Mouse (Mus musculus) large intestine, adult 2 months (tissue): ENCODE measurements around the gene Ptprn2. TPM values are rescaled to one million over a fixed set of nuclear protein-coding genes. Genes with fewer than 3 reads are reported as not detected.

Experiments used
- DNase-seq: peaks from one replicate; pipeline ENCODE4 v3.0.0-alpha.2; 2012; ENCODE audit warnings: low read depth, low spot score
- WGBS: fragments of 180-500 bp; shearing (Covaris S2); methylation state at CpG from one replicate; pipeline ENCODE4 v1.1.7; 2018; 5-methylcytosine and 5-hydroxymethylcytosine counted together
- polyA plus RNA-seq: library from polyadenylated mRNA; depleted of rRNA; stranded (reverse); fragments of >200 nt; gene quantifications from 2 replicates; pipeline ENCODE4 v1.2.3, GENCODE M21; 2012

The Ptprn2 gene
- polyA plus RNA-seq, 1 experiment = 11.6 TPM

DNA sequence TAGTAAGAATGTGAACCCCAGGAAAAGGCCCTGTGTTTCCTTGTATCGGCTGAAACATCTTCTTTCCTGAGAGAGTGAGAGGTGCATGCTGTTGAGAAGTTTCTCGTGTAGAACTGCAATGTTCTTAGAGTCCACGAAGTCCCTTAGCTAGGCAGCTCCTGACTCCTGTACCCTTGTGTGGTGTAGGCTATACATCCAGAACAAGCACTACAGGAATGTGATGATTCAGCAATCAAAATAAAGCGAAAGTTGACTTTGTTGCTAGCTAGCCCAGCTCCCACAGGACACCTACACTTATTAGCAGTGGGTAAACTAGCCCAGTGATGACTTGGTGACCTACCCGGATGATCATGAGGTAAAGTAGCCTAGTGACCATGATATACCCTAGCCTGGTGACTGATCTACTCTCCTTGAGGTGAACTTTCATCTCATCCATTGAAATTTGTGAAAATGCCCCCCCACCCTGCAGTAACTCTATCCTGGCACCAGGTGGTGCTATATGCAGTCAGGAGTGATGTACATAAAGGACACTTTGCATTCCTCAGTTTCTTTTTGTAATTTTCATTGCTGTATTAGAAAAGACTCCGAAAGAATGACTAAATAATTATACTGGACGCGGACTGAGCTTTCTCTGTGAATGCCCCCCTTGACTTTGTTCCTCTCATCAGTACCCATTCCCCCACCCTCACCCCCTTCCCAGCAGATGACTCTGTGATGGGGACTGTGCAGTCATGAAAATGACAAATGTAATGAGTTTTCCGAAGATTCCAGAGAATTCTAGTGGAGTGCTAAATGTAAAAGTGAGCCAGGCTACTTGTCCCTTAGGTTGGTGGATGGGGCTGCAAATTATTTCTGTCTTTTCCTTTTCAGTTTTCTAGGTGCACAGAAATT is 140.1 kb downstream of the Ptprn2 start:
- DNase-seq = no peak
- 48% methylated on average over 9 of the region's 9 CpGs for WGBS

DNA sequence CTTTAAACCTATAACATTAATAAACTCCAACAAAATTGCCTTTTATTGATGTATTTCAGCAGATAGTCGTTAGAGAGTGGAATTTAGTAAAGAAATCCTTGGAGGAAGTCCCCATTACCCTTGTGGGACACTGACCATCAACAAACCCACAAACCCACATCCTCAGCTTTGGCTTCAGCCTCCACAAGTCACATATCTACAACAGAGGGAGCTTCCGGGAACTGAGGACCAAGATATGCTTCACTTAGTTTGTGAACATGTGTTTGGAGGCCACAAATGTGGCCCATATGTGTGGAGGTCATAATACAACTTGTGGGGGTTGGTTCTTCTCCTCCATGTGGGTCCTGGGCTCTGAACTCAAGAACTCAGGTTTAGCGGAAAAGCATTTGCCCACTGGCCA is 143.5 kb downstream of the Ptprn2 start:
- no peak for DNase-seq
- 77% methylated on average over 3 of the region's 3 CpGs for WGBS

DNA sequence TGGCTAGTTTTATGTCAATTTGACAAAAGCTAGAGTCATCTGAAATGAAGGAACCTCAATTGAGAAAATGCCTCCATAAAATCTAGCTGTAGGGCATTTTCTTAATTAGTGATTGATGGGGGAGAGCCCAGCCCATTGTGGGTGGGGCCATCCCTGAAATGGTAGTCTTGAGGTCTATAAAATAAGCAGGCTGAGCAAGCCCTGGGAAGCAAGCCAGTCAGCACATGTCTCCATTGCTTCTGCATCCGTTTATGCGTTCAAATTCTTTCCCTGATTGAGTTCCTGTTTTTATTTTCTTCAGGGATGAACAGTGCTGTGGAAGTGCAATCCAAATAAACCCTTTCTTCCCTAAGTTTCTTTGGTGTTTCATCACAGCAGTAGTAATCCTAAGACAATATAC is 152.0 kb downstream of the Ptprn2 start:
- WGBS = 8% methylated on average over 2 of the region's 2 CpGs

DNA sequence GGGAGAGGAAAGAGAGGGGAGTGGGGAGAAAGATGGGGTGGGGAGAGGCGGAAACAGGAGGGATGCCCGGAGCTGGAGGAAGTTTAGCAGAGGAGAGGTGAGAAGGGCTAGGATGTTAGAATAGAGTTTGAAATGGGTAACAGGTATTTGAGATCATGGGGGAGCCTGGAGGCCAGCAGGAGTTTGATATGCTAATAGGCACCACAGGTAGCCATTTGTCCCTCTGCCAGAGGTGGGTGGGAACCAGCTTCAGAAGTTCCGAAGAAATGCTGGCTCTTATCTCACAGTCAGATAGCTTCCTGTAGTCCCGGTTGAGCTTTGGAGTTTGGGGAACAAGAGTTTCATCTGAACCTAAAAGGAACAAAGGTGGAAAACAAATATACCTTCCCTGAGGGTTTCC is 155.4 kb downstream of the Ptprn2 start:
- no peak for DNase-seq
- WGBS = 27% methylated on average over 4 of the region's 4 CpGs

More for the DNA sequence above, 152.0 kb downstream of the Ptprn2 start:
- DNase-seq = no peak

DNA sequence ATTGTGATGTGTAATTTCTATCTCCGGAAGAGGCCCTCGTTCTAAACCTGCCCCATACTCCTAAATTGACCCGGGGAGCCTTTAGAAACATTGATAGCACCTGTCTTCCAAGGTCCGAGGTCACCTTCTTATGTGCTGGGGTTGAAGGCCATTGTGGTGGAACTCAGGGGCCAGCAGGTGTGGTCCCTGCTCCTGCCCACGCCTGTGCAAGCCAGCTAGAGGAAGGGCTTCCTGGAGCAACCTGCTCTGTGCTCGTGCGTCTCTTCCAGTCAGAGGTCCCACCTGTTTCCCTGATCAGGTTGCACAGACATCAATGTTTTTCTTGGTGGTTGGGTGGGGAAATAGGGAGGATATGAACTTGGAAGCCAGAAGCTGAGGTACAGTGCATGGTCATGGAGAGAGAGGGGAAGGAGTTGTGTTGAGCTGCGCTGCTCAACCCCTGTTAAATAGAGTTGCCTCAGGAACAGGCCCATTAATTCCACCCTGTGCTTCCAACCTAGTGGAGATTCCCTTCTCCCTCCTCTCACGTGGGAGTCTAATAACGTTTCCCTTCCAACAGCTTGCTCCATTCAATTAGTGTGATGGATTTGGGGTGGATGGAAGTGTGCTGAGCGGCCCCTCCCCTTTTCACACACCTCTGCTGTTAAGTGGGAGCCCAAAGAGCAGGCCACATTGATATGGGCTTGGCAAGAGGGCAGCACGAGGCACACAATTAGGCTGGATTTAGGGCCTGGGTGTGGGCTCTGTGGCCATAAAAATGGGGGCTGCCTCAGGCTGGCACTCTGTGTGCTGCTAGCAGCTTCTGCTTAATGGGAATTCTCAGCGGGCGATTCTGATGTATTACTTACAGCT is 156.0 kb downstream of the Ptprn2 start:
- 37% methylated on average over 14 of the region's 14 CpGs for WGBS
- DNase-seq = no peak

DNA sequence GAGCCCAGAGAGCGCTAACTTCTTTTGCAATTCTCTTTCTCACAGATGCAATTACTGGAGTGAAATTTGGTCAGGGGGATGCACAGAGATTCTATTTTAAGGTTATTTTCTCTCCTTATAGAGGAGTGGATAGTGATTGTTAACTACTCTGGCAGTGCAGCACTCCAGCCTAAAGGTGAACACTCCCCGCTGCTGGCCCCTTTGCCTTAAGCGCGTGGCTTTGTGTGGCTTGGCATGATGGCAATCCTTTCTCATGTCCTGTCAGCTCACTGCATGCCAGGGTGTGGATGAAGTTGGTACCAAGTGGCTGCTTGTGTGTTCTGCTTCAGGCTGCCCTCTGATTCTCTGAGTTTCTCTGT is 156.7 kb downstream of the Ptprn2 start:
- 79% methylated on average over 4 of the region's 4 CpGs for WGBS
- no peak for DNase-seq

DNA sequence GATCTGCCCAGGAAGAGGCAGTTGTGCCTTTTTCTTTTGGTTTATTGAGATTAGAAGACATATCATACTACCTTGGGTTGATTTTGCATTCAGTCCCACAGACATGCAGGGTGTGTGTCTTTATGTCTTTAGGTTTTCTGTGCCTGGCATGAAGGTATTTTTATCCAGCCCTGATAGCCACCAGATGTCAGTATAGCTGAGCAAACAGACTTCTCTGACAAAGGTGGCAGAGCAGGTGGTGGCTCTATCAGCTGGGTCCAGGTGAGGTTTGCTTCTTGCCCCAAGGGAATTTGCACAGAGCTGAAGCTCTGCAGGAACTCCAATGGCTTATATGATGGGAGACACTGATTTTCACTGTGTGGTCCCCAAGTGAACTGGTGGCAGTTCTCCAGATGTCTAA is 161.3 kb downstream of the Ptprn2 start:
- DNase-seq = no peak

DNA sequence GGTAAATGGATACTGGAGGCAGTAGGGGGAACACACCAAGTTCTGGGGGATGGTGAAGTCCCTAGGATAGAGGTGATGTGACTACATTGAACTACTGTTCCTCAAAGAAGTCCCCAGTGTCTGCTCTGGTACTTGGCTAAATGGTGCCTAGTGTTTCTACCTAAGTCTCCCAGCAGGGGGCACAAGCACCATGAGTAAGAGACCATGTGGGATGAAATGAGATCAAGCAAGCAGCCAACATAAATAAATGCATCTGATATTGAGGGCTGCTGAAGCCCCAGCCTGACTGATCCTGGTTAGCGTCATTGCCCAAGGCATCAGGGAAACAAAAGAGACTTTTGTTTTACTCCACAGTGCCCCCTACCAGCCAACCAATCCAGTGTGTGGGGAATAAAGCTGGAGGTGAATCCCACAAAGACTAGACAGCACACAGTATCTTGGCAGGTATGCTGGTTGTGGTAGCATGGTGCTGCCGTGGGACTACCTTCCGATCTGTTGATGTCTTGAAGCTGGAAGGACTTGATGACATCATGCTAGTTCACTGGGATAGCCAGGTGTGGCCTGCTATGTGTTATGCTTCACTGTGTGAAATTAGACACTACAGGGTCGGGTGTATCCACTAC is 163.2 kb downstream of the Ptprn2 start:
- WGBS = 62% methylated on average over 4 of the region's 4 CpGs
- no peak for DNase-seq

DNA sequence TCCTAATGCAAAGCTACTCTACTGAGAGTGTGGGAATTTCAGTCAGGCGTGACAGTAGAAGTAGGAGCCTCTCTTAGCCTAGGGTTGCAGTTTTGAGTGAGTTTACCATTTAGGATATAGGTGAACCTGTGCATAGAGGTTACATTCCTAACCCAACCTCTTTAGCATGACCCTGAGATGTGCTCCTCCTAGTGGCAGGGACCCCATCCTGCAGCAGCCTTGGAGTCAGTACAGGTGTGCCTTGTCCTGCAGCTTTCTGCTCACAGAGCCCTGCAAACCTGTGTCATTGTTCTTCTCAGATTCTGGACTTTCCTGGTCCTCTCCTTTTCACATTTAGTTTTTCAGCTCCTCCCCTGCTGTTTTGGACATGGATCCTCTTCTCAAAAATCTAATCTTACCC is 168.2 kb downstream of the Ptprn2 start:
- WGBS = 84% methylated on average over 1 of the region's 1 CpGs
- DNase-seq = no peak

DNA sequence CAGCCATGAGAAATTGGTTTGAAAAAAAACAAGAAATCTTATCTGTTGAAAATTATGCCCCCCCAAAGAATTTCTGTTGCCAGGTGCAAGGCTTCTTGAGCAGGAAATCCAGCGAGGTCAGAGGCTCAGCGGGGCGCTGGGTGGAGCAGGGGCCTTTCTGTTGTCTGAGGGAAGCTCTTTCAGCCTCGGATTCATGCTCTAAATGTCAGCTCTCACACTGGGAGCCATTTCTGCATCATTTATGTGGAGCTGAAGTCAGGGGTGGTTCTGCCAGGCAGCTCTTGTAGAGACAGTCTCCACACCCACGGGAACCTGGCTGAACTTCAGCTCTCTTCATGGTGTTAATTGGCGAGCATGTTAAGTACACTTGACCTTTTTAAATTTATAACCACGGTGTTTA is 174.6 kb downstream of the Ptprn2 start:
- 9% methylated on average over 7 of the region's 7 CpGs for WGBS
- DNase-seq = no peak

DNA sequence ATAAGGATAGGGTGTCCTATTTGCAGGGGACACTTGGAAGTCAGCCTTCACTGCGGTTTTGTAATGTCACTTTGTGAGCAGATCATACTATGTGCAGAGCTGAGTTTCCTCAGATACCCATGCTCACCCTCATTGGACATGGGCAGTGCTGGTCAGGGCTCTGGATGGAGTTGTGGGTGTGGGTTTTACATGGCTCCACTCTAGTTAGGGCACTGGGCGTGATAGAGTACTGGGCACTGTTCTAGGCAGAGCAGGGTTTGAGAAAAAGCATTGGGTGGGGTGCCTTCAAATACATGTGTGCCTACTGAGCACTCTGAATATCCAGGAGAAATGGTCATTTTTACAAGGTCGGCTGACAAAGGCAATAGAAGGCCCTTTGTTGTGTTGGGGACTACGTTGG is 175.5 kb downstream of the Ptprn2 start:
- WGBS = 61% methylated on average over 4 of the region's 4 CpGs
- DNase-seq = no peak

DNA sequence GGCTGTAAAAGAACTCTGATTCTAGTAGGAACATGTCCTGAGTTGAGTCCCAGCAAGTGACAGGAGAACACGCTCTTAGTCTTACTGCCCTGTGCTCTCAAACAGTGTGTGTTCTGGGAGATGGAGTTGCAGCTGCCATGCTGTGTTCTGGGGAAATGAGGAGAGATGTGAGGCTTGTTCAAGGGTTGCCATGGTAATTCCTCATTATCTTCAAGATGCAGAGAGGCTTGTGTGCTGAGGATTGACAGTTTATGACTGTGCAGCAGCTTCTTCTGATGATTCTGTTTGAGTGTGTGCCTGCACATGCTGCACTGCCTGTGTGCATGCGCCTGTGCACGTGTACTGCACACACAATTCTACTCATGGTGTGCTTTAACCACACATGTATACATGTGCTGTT is 192.2 kb downstream of the Ptprn2 start:
- WGBS = 74% methylated on average over 3 of the region's 3 CpGs
- no peak for DNase-seq

DNA sequence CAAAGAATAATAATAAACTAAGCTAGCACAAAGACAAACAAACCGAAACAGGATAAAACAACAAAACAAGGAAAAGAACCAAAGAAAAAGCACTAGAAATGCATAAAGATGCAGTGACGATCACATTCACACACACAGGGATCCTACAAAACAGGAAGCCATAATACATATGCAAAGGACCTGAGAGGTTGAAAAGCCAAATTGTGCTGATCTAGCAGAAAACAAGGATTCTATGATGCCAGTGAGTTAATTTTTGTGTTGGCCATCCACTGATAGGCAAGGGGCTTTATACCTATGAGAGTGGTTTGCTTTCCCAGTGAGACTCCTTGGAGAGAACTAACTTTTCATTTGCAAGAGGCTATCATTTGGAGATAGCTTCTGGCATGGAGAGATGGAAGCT is 204.3 kb downstream of the Ptprn2 start:
- WGBS = 92% methylated on average over 2 of the region's 2 CpGs

DNA sequence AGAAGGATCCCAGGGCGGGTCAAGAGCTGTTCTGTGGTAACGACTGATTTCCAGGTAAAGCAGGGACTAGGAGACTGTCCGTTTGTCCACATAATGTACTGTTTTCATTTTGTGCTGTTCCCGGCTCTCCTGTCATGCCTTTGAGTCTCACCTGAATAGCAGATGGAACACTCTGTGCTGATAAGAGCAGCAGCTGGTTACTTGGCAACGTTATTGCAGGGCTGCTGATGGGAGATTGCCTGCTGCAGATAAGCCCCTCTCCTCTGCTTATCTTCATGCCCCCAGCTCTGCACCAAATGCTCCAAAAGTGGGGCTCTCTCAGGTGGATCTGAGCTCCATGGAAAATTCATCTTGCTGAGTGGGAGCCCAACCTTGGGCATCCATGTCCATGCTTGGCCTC is 224.0 kb downstream of the Ptprn2 start:
- no peak for DNase-seq
- 28% methylated on average over 5 of the region's 5 CpGs for WGBS

More for the DNA sequence above, 204.3 kb downstream of the Ptprn2 start:
- no peak for DNase-seq

DNA sequence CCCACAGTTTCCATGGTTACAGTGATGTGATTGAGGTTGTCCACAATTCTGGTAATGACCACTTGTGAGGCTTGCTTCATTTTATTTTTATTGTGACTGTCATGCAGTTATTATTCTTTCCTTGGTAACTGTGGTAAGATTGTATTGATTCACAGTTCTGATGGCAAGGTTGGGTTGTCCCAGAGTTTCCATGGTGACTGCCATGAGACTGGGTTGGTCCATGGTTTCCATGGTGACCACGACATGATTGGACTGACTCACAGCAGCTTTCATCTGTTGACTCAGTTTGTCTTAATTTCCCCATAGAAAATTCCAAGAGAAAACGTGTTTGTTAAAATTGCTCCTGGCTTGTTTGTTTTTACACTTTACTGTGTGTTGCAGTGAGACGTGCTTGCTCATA is 225.2 kb downstream of the Ptprn2 start:
- DNase-seq = no peak
- 45% methylated on average over 3 of the region's 3 CpGs for WGBS

DNA sequence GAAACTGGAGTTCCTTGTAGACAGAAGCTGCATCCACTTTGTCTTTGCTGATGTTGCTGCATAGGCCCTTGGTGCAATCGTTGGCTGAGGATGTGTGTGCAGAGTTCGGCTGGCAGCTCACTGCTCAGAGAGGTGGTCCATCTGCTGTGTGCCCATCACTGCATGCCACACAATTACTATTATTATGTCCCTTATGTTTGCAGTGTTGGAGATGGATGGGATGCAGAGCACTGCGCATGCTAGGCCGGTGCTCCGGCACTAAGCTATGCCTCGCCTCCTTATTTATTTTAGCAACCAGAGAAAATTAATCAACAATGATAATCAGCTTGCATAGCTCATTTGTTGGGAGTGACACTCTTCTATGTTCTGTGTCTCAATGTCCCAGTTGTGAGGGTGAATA is 225.6 kb downstream of the Ptprn2 start:
- 89% methylated on average over 6 of the region's 6 CpGs for WGBS

DNA sequence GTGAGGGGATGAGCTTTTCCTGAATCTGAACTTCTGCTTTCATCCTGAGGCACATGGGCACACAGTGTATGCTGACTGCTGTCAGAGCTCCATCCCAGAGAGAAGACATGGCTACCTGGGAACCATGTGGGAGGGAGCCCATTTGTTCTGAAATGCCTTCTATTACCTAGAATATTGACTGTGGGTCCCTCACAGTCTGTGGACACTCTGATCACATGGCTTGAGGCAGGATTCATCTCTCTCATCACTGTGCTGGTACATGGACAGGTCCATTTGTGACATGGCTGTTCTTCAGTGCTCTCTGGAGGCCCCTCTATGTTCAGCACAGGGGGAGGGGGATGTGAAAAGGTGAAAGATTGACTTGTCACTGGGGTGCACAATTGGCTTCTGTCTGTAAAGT is 227.6 kb downstream of the Ptprn2 start:
- DNase-seq = no peak

More for the DNA sequence above, 225.6 kb downstream of the Ptprn2 start:
- DNase-seq = no peak

DNA sequence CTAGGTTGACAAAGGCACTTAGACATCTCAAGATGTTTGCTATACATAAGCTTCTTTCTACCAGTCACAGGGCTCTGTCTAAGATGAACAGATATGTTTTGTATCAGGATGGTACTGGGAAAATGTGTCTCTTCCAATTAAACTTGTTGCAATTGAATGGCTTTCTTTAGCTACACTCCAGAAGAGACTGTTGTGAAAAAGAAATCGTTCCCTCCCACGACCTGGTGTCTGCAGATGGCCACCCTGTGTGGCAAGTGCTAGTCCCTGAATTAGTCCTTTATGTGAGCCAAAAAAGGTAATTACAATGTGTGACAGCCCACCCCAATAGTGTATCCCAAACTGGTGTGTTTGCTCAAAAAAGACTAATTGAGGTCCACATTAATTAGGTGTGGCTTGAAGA is 235.5 kb downstream of the Ptprn2 start:
- WGBS = 88% methylated on average over 2 of the region's 2 CpGs
- DNase-seq = no peak

DNA sequence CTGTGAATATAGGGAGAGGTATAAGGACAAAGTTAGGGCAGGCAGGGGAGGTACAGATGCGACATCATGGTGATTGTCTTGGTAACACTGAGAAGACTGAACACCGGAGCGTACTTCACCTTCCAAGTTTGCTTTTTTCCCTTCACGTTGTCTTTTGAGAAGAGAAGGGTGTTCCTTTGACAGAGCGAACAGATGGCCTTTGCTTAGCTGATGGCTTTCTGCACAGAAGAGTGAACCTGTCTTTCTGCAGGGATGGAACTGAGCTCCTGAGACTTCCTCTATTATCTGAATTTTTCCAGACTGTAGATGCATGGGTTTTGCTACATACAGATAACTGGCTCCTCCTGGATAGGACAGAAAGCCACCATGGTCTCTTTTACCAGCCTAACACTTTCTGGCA is 254.6 kb downstream of the Ptprn2 start:
- WGBS = 92% methylated on average over 5 of the region's 5 CpGs
- no peak for DNase-seq

DNA sequence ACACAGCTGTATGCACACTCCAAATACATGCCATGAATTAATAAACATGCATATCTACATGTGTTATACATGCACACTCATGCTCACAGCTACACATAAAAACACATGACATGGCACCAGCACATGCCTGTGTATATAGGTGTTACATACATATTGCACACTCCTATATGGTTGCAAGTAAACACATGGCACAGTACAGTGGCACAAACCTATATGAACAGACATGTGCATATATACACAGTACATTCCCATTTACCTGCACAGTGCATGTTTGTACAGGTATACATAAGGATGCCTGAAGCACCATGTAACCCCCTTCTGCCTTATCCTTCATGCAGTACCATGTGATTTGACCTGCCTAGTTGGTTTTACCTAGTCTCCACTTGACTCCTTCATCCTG is 255.8 kb downstream of the Ptprn2 start:
- DNase-seq = no peak

DNA sequence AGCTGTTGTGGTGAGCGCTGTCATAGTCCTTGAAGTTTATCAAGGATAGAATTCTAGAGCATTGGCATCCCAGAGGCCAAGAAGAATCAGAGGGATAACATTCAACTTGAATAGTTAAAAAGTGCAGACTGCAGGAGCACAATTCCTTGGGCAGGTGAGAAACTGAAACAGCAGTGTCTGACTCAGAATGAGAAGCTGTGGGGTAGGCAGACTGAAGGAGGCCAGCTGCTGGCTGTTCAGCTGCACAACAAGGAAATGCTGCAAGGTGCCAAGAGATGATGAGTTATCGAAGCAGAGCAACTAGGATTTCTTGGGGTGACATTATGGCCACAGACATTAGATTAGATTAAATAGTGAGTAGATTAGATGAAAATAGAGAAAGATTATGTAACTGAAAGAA is 260.9 kb downstream of the Ptprn2 start:
- 73% methylated on average over 2 of the region's 2 CpGs for WGBS
- no peak for DNase-seq
